Mouse (Mus musculus): ENCODE results near the gene Sec14l2. TPM values are rescaled to one million over a fixed set of nuclear protein-coding genes. Genes with fewer than 3 reads are reported as not detected.
"Not testable (repeated sequence)": the region's sequence is repeated elsewhere in the genome, so short reads cannot be mapped to it uniquely, and the experiment has no call there.

Sec14l2 gene
- polyA plus RNA-seq, 1 experiment: 10.9 TPM

DNA sequence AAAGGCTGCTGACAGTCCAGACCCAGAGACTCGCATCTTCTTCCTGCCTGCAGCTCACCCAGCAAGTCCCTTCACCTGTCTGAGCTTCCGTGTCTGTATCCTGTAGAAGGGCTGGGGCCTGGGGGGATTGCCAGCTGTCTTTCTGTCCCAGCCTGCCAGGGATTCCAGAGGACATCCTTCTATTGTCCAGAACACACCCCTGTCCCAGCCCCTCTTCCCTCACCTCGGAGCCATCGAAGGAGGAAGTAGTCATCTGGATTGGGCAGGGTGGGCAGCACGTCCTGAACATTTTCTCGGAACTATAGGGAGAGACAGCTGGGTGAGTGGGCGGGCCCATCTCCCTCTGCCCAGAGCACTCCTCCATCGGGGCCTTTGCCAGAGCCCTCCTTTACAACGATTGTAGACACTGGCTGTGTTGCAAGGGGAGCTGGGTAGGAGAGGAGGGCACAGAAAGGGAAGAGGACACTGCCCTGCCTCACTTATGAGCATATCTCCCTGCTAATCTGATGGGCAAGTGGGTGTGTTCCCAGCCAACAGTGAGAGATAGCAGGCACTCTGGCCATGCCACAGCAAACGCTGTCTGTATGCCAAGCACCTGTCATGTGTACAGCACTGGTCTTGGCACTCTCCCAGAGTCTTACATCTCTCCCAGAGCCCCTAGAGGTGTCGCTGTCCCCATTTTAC lies 6.6 kb downstream of the Sec14l2 start:
- H3K79me2 ChIP-seq (ENCODE audit: control insufficient read depth, insufficient read depth): no peaks in the 10 kb centered on the region
- H3K36me3 ChIP-seq (ENCODE audit: control insufficient read depth, insufficient read depth): no peaks in the 10 kb centered on the region
- peak overlapping the region; percentile 96 for H3K4me2 ChIP-seq (ENCODE audit: low read depth)
- H3K4me3 ChIP-seq: peak overlapping the region; percentile 48
- H3ac ChIP-seq (ENCODE audit: control insufficient read depth, insufficient read length): no peak overlapping the region
- TF ChIP-seq MYOG (IDR thresholded peaks at IDR 0.05; ENCODE audit: control insufficient read depth in 1 of 3, insufficient read depth in 1 of 3, insufficient read length in 2 of 3, low read depth in 2 of 3): peak; percentile 21 to 87 (median 69)
- TF ChIP-seq POLR2A (IDR thresholded peaks at IDR 0.05; ENCODE audit: insufficient read length, low read depth): no peak
- TF ChIP-seq SRF (IDR thresholded peaks at IDR 0.05; ENCODE audit: control insufficient read depth, insufficient read length, low read depth): no peak
- peak; percentile 49 to 93 (median 89) for TF ChIP-seq MYOD1 (IDR thresholded peaks at IDR 0.05; ENCODE audit: control insufficient read depth in 1 of 3, insufficient read length in 2 of 3, low read depth in 2 of 3)
- TF ChIP-seq POLR2AphosphoS2 (IDR thresholded peaks at IDR 0.05; ENCODE audit: insufficient read length, low read depth): no peak
- TF ChIP-seq TCF3 (IDR thresholded peaks at IDR 0.05; ENCODE audit: insufficient read length, low read depth): no peak
- TF ChIP-seq MAX (IDR thresholded peaks at IDR 0.05; ENCODE audit: low read depth): no peak
- TF ChIP-seq TCF12 (IDR thresholded peaks at IDR 0.05; ENCODE audit: insufficient read depth, poor library complexity, severe bottlenecking): peak; percentile 45
- TF ChIP-seq E2F4 (IDR thresholded peaks at IDR 0.05; ENCODE audit: insufficient read depth): no peak
- TF ChIP-seq USF1 (IDR thresholded peaks at IDR 0.05; ENCODE audit: low read depth): no peak
- TF ChIP-seq CEBPB (IDR thresholded peaks at IDR 0.05; ENCODE audit: insufficient read depth, poor library complexity, severe bottlenecking): no peak
- TF ChIP-seq REST (IDR thresholded peaks at IDR 0.05; ENCODE audit: insufficient read depth, insufficient read length): no peak
- no peaks in the 10 kb centered on the region for H3K27me3 ChIP-seq (ENCODE audit: control insufficient read depth, insufficient read depth, insufficient read length)

GRCm38 (mm10) chr11:4115407-4115806 lies 7.8 kb downstream of the Sec14l2 start:
- no peak overlapping the region for H3ac ChIP-seq (ENCODE audit: control insufficient read depth, insufficient read length)
- peaks cover 6% of the 10 kb centered on the region for H3K36me3 ChIP-seq (ENCODE audit: control insufficient read depth, insufficient read depth)
- no peak overlapping the region for H3K4me3 ChIP-seq
- peak overlapping the region; percentile 96 for H3K4me2 ChIP-seq (ENCODE audit: low read depth)
- H3K27me3 ChIP-seq (ENCODE audit: control insufficient read depth, insufficient read depth, insufficient read length): no peaks in the 10 kb centered on the region
- H3K79me2 ChIP-seq (ENCODE audit: control insufficient read depth, insufficient read depth): no peaks in the 10 kb centered on the region
- TF ChIP-seq E2F4 (IDR thresholded peaks at IDR 0.05; ENCODE audit: insufficient read depth) (no peak), CEBPB (IDR thresholded peaks at IDR 0.05; ENCODE audit: insufficient read depth, poor library complexity, severe bottlenecking) (no peak), REST (IDR thresholded peaks at IDR 0.05; ENCODE audit: insufficient read depth, insufficient read length) (no peak), MYOG (IDR thresholded peaks at IDR 0.05; ENCODE audit: control insufficient read depth in 1 of 3, insufficient read depth in 1 of 3, insufficient read length in 2 of 3, low read depth in 2 of 3) (no peak), TCF12 (IDR thresholded peaks at IDR 0.05; ENCODE audit: insufficient read depth, poor library complexity, severe bottlenecking) (no peak), USF1 (IDR thresholded peaks at IDR 0.05; ENCODE audit: low read depth) (no peak), POLR2A (IDR thresholded peaks at IDR 0.05; ENCODE audit: insufficient read length, low read depth) (no peak), POLR2AphosphoS2 (IDR thresholded peaks at IDR 0.05; ENCODE audit: insufficient read length, low read depth) (no peak), MAX (IDR thresholded peaks at IDR 0.05; ENCODE audit: low read depth) (no peak), SRF (IDR thresholded peaks at IDR 0.05; ENCODE audit: control insufficient read depth, insufficient read length, low read depth) (no peak)

DNA sequence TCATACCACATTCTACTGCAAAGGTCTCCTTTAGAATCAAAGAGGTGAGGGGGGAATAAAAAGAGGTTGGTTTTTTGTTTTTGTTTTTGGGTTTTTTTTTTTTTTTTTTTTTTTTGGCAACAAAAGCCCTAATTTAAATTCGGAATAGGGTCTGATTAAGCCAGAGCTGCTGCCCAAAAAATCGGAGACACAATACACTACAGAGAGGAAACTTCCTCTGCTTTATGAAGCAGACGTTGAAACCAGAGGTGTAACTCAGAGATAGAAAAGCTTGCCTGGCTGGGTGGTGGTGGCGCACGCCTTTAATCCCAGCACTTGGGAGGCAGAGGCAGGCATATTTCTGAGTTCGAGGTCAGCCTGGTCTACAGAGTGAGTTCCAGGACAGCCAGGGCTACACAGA lies 8.7 kb downstream of the Sec14l2 start:
- not testable (repeated sequence) for H3K27me3 ChIP-seq (ENCODE audit: control insufficient read depth, insufficient read depth, insufficient read length); H3K79me2 ChIP-seq (ENCODE audit: control insufficient read depth, insufficient read depth); H3ac ChIP-seq (ENCODE audit: control insufficient read depth, insufficient read length); H3K4me3 ChIP-seq; H3K4me2 ChIP-seq (ENCODE audit: low read depth); H3K36me3 ChIP-seq (ENCODE audit: control insufficient read depth, insufficient read depth)

DNA sequence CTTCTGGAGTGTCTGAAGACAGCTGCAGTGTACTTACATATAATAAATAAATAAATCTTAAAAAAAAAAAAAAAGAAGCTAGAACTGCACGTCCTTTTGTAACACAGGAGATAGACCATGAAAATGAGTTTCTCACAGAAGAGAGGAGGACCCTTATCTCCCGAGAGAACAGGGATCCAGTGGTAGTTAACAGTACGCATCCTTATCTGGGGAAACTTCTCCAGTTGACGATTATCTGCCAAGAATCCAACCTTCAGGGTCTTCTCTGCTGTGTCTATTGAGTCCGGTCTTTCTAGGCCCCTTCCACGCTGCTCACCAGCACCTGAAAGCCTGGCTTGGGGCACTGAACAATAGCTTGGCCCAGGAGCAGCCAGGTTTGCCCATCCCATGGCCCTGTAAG lies 9.2 kb downstream of the Sec14l2 start:
- Histone ChIP-seq H3K36me3 (ENCODE audit: control insufficient read depth, insufficient read depth) (peaks cover 6% of the 10 kb centered on the region), H3ac (ENCODE audit: control insufficient read depth, insufficient read length) (no peak overlapping the region), H3K79me2 (ENCODE audit: control insufficient read depth, insufficient read depth) (no peaks in the 10 kb centered on the region), H3K27me3 (ENCODE audit: control insufficient read depth, insufficient read depth, insufficient read length) (no peaks in the 10 kb centered on the region), H3K4me2 (ENCODE audit: low read depth) (no peak overlapping the region), H3K4me3 (no peak overlapping the region)
- no peak for TF ChIP-seq SRF (IDR thresholded peaks at IDR 0.05; ENCODE audit: control insufficient read depth, insufficient read length, low read depth)
- no peak for TF ChIP-seq REST (IDR thresholded peaks at IDR 0.05; ENCODE audit: insufficient read depth, insufficient read length)
- no peak for TF ChIP-seq E2F4 (IDR thresholded peaks at IDR 0.05; ENCODE audit: insufficient read depth)
- TF ChIP-seq POLR2AphosphoS2 (IDR thresholded peaks at IDR 0.05; ENCODE audit: insufficient read length, low read depth): no peak
- no peak for TF ChIP-seq USF1 (IDR thresholded peaks at IDR 0.05; ENCODE audit: low read depth)
- TF ChIP-seq TCF12 (IDR thresholded peaks at IDR 0.05; ENCODE audit: insufficient read depth, poor library complexity, severe bottlenecking): no peak

- no peaks in the 10 kb centered on the region for H3K79me2 ChIP-seq (ENCODE audit: control insufficient read depth, insufficient read depth)
- no peak overlapping the region for H3K4me2 ChIP-seq (ENCODE audit: low read depth)
- H3K4me3 ChIP-seq: no peak overlapping the region
- no peaks in the 10 kb centered on the region for H3K27me3 ChIP-seq (ENCODE audit: control insufficient read depth, insufficient read depth, insufficient read length)
- peaks cover 6% of the 10 kb centered on the region for H3K36me3 ChIP-seq (ENCODE audit: control insufficient read depth, insufficient read depth)
- no peak overlapping the region for H3ac ChIP-seq (ENCODE audit: control insufficient read depth, insufficient read length)
- TF ChIP-seq REST (IDR thresholded peaks at IDR 0.05; ENCODE audit: insufficient read depth, insufficient read length) (no peak), POLR2AphosphoS2 (IDR thresholded peaks at IDR 0.05; ENCODE audit: insufficient read length, low read depth) (no peak), MYOG (IDR thresholded peaks at IDR 0.05; ENCODE audit: control insufficient read depth in 1 of 3, insufficient read depth in 1 of 3, insufficient read length in 2 of 3, low read depth in 2 of 3) (peak in 1 of 3 experiments; percentile 40)
Measured at GRCm38 (mm10) chr11:4113496-4113895, 9.7 kb downstream of the Sec14l2 start.

Data from myocyte (in vitro differentiated cells).